Comparison of ENCODE assay signal across 8 mouse cellular contexts in genomic region chr11:75139122-75139963, GRCm38 (mm10). TPM values are rescaled to one million over a fixed set of nuclear protein-coding genes. Genes with fewer than 3 reads are reported as not detected.
DNase-seq lines count a peak whose midpoint lies in the region; ATAC-seq lines count a peak whose summit lies in the region.

No protein-coding gene starts in this region.

- H3K9ac ChIP-seq in lung, embryonic 15.5 days: no peak overlapping the region

- peak; percentile 61 for ATAC-seq in lung, embryonic 15.5 days (ENCODE audit: borderline replicate concordance, extremely low read depth, low FRiP score, low TSS enrichment)
- no peak for ATAC-seq in monocyte, adult 5-6 weeks (replicated peaks; ENCODE audit: insufficient number of reproducible peaks, low FRiP score, low TSS enrichment, poor library complexity, severe bottlenecking)
- ATAC-seq in erythroblast, adult 5-6 weeks (replicated peaks; ENCODE audit: low FRiP score, poor library complexity, severe bottlenecking): no peak

- H3K36me3 ChIP-seq in lung, embryonic 15.5 days: peaks cover 16% of the 10 kb centered on the region

- H3K4me1 ChIP-seq in lung, embryonic 15.5 days: peaks cover 73% of the 10 kb centered on the region

- no peak overlapping the region for H3K4me3 ChIP-seq in lung, embryonic 15.5 days

- no peaks in the 10 kb centered on the region for H3K9me3 ChIP-seq in lung, embryonic 15.5 days

- peak overlapping the region; percentile 19; the same call in 1 of the 2 replicates for H3K4me2 ChIP-seq in lung, embryonic 15.5 days

- DNase-seq in NIH3T3 (ENCODE audit: low read depth): peak; percentile 90
- DNase-seq in adrenal gland, postnatal 25 days: peak; percentile 46
- peak; percentile 88 for DNase-seq in heart, adult 8-10 months (ENCODE audit: low spot score)
- peak; percentile 72 for DNase-seq in kidney, adult 18-20 months
- DNase-seq in cerebellum, postnatal 4 days (ENCODE audit: low spot score in 2 of 2): no peak

- peak overlapping the region; percentile 93 for H3K27ac ChIP-seq in lung, embryonic 15.5 days

- WGBS in lung, embryonic 15.5 days: 19% methylated on average over 11 of the region's 11 CpGs

- H3K27me3 ChIP-seq in lung, embryonic 15.5 days: no peaks in the 10 kb centered on the region

RNA-seq across cellular contexts. Expression of gene Hic1, which starts 30.0 kb away (rescaled TPM):
- 7.3 and 9.9 TPM in 2 replicates for total RNA-seq in adrenal gland, postnatal 25 days (2021)
- 10 to 100 TPM in 3 of 4 experiments, 1 to 10 TPM in 1; 7.6 to 19.4 (median 16.8) TPM for total RNA-seq in heart, adult 8-10 months (2022)
- polyA plus RNA-seq in lung, embryonic 15.5 days (2015; fragmentation: Nextera tagmentation; extraction: Ambion mirVana): 20.1 and 21.7 TPM in 2 replicates
- 0.11 to 0.95 TPM (median 0.78 TPM) in 3 replicates for total RNA-seq in monocyte, adult 5-6 weeks (2017)
- total RNA-seq in erythroblast, adult 5-6 weeks (2015; ENCODE audit: low replicate concordance): not detected in 2 replicates
- not detected in 2 replicates for total RNA-seq in erythroblast, adult 5-6 weeks (2017; ENCODE audit: low replicate concordance)

RNA-seq across cellular contexts. Expression of gene Ovca2, which starts 39.3 kb away (rescaled TPM):
- total RNA-seq in adrenal gland, postnatal 25 days (2021): 22.4 and 23.9 TPM in 2 replicates
- 1 to 10 TPM; 5.6 to 6.9 (median 5.9) TPM for total RNA-seq in heart, adult 8-10 months (2022)
- 25.5 and 26.2 TPM in 2 replicates for polyA plus RNA-seq in lung, embryonic 15.5 days (2015; fragmentation: Nextera tagmentation; extraction: Ambion mirVana)
- 8.5 to 15.8 TPM (median 9.5 TPM) in 3 replicates for total RNA-seq in monocyte, adult 5-6 weeks (2017)
- 1.9 and 6.7 TPM in 2 replicates for total RNA-seq in erythroblast, adult 5-6 weeks (2015; ENCODE audit: low replicate concordance)
- 4.6 and 5.7 TPM in 2 replicates for total RNA-seq in erythroblast, adult 5-6 weeks (2017; ENCODE audit: low replicate concordance)

RNA-seq across cellular contexts. Expression of gene Dph1, which starts 51.7 kb away (rescaled TPM):
- 29.2 and 34.4 TPM in 2 replicates for total RNA-seq in adrenal gland, postnatal 25 days (2021)
- 10 to 100 TPM in 2 of 4 experiments, 1 to 10 TPM in 2; 8.1 to 11.2 (median 9.7) TPM for total RNA-seq in heart, adult 8-10 months (2022)
- polyA plus RNA-seq in lung, embryonic 15.5 days (2015; fragmentation: Nextera tagmentation; extraction: Ambion mirVana): 20.4 and 21.0 TPM in 2 replicates
- total RNA-seq in monocyte, adult 5-6 weeks (2017): 3.0 to 22.9 TPM (median 3.2 TPM) in 3 replicates
- total RNA-seq in erythroblast, adult 5-6 weeks (2015; ENCODE audit: low replicate concordance): 0.58 and 4.2 TPM in 2 replicates
- 3.6 and 4.5 TPM in 2 replicates for total RNA-seq in erythroblast, adult 5-6 weeks (2017; ENCODE audit: low replicate concordance)

RNA-seq across cellular contexts. Expression of gene Rtn4rl1, which starts 54.2 kb away (rescaled TPM):
- total RNA-seq in adrenal gland, postnatal 25 days (2021): 37.8 and 42.2 TPM in 2 replicates
- 1 to 10 TPM; 5.2 to 7.9 (median 6.8) TPM for total RNA-seq in heart, adult 8-10 months (2022)
- 1.8 and 3.3 TPM in 2 replicates for polyA plus RNA-seq in lung, embryonic 15.5 days (2015; fragmentation: Nextera tagmentation; extraction: Ambion mirVana)
- 1.5 to 3.6 TPM (median 2.2 TPM) in 3 replicates for total RNA-seq in monocyte, adult 5-6 weeks (2017)
- total RNA-seq in erythroblast, adult 5-6 weeks (2015; ENCODE audit: low replicate concordance): not detected in 2 replicates
- total RNA-seq in erythroblast, adult 5-6 weeks (2017; ENCODE audit: low replicate concordance): not detected in 2 replicates

Comparison
In these comparisons a context has a peak if more than half of its experiments do, and no peak if none do; other contexts are left out.
1. DNase-seq: peak in NIH3T3 (single experiment), adrenal gland, postnatal 25 days (single experiment), heart, adult 8-10 months (single experiment) and kidney, adult 18-20 months (single experiment); none in cerebellum, postnatal 4 days (0 of 2).